Mouse (Mus musculus): ENCODE data around the gene Slc37a4.
"Not testable (repeated sequence)": the region's sequence is repeated elsewhere in the genome, so short reads cannot be mapped to it uniquely, and the experiment has no call there.

Slc37a4 gene

GRCm38 (mm10) chr9:44432577-44433185 lies 36.0 kb downstream of the Slc37a4 start:
- in situ Hi-C loops (cut with MboI; ENCODE audit: low sequenced_read_pairs), result no loop called here

DNA sequence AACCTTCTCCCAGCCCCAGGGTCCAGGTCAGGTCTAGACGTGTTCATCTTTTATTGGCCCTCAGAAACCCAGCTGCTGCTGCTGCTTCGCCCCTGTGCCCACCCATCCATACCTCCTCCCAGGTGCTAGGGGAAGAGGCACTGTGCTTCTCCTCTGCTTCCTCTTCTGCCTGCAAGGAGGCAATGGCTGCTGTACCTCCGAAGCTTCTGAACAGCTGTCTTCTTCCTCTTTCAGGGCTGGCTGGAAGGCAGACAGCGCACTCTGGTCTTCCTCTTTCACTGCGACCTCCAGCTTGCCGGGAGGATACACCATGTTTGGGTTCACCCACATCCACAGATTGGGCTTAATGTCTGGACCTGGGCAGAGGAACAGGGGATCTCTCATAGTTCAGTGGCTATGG lies 39.1 kb downstream of the Slc37a4 start:
- in situ Hi-C loops (cut with MboI; ENCODE audit: low sequenced_read_pairs), result no loop called here

DNA sequence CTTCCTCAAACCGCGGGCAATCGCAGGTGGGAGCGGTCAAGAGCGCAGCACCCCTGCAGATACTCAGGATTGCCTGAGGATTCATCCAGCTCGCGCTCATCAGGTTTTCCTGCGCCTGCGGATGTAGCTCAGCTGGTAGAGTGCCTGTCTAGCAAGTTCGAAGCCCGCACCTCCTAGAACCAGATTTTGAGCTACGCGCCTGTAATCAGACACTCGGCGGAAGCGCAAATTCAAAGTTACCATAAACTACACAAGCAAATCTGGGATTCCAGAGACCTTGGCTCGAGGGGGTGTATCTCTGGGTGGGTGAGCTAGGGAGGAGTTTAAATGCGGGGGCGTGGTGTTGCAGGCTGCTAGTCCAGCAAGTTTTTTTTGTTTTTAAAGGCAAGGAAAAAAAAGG lies 44.3 kb downstream of the Slc37a4 start, which contains the start of gene Foxr1:
Foxr1 (minus strand) TSS at position 176 of the 400 bp plus-strand sequence.
- in situ Hi-C loops (cut with MboI; ENCODE audit: low sequenced_read_pairs), result no loop called here

DNA sequence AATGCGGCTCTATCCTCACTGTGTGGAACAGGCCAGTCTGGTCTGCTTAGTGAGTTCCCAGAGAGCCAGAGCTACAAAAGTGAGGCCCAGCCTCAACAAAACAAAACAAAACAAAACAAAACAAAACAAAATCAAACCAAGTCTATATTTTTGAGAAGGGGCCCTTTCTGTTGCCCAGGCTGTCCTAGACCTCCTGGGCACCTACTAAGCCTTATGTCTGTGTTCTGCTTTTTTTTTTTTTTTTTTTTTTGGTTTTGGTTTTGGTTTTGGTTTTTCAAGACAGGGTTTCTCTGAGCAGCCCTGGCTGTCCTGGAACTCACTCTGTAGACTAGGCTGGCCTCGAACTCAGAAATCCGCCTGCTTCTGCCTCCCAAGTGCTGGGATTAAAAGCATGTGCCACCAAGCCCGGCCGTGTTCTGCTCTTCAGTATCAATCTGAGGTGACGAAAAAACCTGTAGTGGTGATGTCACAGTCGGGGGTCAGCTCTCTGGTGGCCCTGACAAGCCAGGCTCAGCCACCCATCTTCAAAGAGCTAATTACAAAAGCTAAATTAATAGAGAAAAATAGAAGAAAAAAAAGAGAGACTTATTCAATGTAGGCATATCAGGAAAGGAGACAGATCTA lies 47.9 kb downstream of the Slc37a4 start:
- in situ Hi-C loops (cut with MboI; ENCODE audit: low sequenced_read_pairs), result not testable (repeated sequence)

DNA sequence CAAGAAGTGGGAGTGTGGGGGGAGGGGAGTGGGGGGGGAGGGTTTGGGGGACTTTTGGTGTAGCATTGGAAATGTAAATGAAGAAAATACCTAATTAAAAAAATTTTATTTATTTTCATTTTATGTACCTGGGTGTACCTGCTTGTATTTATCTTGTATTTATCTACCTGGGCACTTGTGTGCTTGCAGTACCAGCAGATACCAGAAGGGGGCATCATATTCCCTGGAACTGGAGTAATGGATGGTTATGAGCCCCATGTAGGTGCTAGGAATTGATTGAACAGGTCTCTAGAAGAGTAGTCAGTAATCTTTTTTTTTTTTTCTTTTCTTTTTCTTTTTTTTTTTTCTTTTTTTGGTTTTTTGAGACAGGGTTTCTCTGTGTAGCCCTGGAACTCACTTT lies 53.7 kb downstream of the Slc37a4 start:
- in situ Hi-C loops (cut with MboI; ENCODE audit: low sequenced_read_pairs), result loop anchor here (10.0 kb wide), 1 partner anchor 54 kb away; no protein-coding TSS in a partner anchor
